Mouse (Mus musculus) ovary, postnatal 10 days (tissue): Measurements from ENCODE around the gene Atp2a1.

Source experiments
- DNase-seq: peaks from one replicate; pipeline ENCODE4 v3.0.0; 2022; ENCODE audit warnings: low spot score

Atp2a1 gene

GRCm38 (mm10) chr7:126472713-126473112 is 9.8 kb upstream of the Atp2a1 start:
- DNase-seq, result no peak

GRCm38 (mm10) chr7:126472306-126472705 is 9.4 kb upstream of the Atp2a1 start:
- no peak for DNase-seq

- DNase-seq, result no peak
Observed at GRCm38 (mm10) chr7:126471853-126472252, 8.9 kb upstream of the Atp2a1 start.

GRCm38 (mm10) chr7:126471361-126471760 is 8.5 kb upstream of the Atp2a1 start:
- no peak for DNase-seq

- DNase-seq, result no peak
Observed at GRCm38 (mm10) chr7:126470077-126470476, 7.2 kb upstream of the Atp2a1 start.

- no peak for DNase-seq
Observed at GRCm38 (mm10) chr7:126467834-126468627, 5.1 kb upstream of the Atp2a1 start.

- no peak for DNase-seq
Observed at GRCm38 (mm10) chr7:126467271-126467670, 4.4 kb upstream of the Atp2a1 start.

- DNase-seq, result no peak
Observed at GRCm38 (mm10) chr7:126466707-126467106, 3.8 kb upstream of the Atp2a1 start.

- DNase-seq, result no peak
Observed at GRCm38 (mm10) chr7:126466116-126466515, 3.2 kb upstream of the Atp2a1 start.

GRCm38 (mm10) chr7:126465246-126466030 is 2.5 kb upstream of the Atp2a1 start:
- DNase-seq, result no peak

GRCm38 (mm10) chr7:126464836-126465235 is 1.9 kb upstream of the Atp2a1 start:
- no peak for DNase-seq

GRCm38 (mm10) chr7:126464121-126464520 is 1.2 kb upstream of the Atp2a1 start:
- DNase-seq, result no peak

GRCm38 (mm10) chr7:126463547-126463946 is 639 bp upstream of the Atp2a1 start:
- no peak for DNase-seq

- no peak for DNase-seq
Observed at GRCm38 (mm10) chr7:126461626-126462025, 1.3 kb downstream of the Atp2a1 start.

- DNase-seq, result no peak
Observed at GRCm38 (mm10) chr7:126460623-126461399, 2.1 kb downstream of the Atp2a1 start.

GRCm38 (mm10) chr7:126458844-126459618 is 3.9 kb downstream of the Atp2a1 start:
- no peak for DNase-seq

GRCm38 (mm10) chr7:126458225-126458624 is 4.7 kb downstream of the Atp2a1 start:
- DNase-seq, result no peak

- DNase-seq, result no peak
Observed at GRCm38 (mm10) chr7:126456382-126457266, 6.3 kb downstream of the Atp2a1 start.

GRCm38 (mm10) chr7:126455242-126455641 is 7.7 kb downstream of the Atp2a1 start:
- DNase-seq, result no peak

GRCm38 (mm10) chr7:126453861-126454260 is 9.0 kb downstream of the Atp2a1 start:
- no peak for DNase-seq

- DNase-seq, result no peak
Observed at GRCm38 (mm10) chr7:126452244-126452643, 10.7 kb downstream of the Atp2a1 start.
